Mouse (Mus musculus): ENCODE data around the gene Adarb2. TPM values are rescaled to one million over a fixed set of nuclear protein-coding genes. Genes with fewer than 3 reads are reported as not detected.

The Adarb2 gene
- polyA plus RNA-seq, 1 experiment: not detected

DNA sequence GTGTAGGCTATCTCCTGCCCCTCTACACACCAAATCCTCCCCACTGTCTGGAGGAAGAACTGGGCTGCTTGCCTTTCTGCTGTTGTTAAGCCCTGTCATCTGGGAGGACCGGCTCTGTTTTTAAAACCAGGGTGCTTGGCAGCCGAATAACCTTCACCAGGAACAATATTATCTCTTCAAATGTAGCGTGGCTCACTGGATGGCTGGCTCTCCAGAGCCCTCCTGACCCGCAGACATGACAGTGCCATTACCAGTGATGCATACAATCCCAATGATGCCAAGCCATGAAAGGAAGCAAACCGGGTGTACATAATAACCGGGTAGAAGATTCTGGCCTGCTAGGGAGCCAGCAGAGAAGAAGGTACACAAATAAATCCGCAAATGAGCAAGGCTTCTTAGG lies 360.5 kb downstream of the Adarb2 start:
- TF ChIP-seq CTCF (IDR thresholded peaks at IDR 0.05; ENCODE audit: control insufficient read depth, insufficient read depth, insufficient replicate concordance, low read depth, low read length) (no peak), POLR2A (IDR thresholded peaks at IDR 0.05; ENCODE audit: control insufficient read depth, low read depth, low read length) (no peak)
- H3K36me3 ChIP-seq (ENCODE audit: control insufficient read depth, insufficient read depth, low read length): no peaks in the 10 kb centered on the region
- no peaks in the 10 kb centered on the region for H3K4me1 ChIP-seq (ENCODE audit: control insufficient read depth, insufficient read depth, low read length)
- H3K27me3 ChIP-seq (ENCODE audit: control insufficient read depth, insufficient read depth, low read length): no peaks in the 10 kb centered on the region
- H3K4me3 ChIP-seq (ENCODE audit: control insufficient read depth, low read depth, low read length): no peak overlapping the region
- H3K27ac ChIP-seq (ENCODE audit: control insufficient read depth, insufficient read depth, low read depth, low read length): no peak overlapping the region

DNA sequence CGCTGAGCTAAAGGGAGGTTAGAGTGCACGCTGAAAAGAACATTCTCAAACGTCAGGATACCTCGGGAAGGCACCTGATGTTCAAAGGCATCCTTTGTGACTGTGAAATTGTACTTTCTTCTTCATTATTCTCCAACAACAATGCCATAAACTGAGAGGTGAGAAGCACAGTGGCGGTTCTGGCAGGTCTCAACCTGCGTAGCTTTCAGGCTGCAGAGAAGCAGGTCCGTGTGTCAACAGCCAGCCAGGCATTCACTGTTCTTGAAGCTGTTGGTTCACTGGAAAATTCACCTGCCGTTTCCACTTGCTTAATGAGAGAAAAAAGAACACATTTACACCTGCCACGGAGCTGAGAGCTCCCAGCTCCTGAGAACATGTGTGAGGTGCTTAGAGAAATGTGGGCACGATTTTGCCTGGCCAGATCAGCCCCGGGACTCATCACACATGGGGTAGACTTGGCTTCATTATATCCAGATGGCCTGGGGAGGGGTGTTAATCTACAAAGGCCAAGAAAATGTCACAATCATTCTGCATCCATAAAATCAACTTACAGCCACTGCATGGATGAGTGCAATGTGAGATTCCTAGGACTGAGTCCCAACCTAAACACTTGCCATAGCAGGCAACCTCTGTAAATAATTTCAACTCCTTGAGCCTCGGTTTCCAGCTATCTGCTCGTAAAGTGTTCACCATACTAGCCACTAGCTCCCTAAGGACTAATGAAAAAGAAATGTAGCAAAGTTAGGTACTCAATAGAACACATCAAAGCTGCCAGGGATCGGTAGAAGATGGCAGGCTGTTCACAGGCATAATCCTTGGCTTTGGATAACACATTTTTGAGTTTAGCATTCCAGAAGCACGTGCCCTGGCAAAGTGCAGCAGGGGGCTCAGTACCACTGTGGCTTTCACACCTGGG lies 364.7 kb downstream of the Adarb2 start:
- no peaks in the 10 kb centered on the region for H3K36me3 ChIP-seq (ENCODE audit: control insufficient read depth, insufficient read depth, low read length)
- TF ChIP-seq POLR2A (IDR thresholded peaks at IDR 0.05; ENCODE audit: control insufficient read depth, low read depth, low read length): no peak
- TF ChIP-seq CTCF (IDR thresholded peaks at IDR 0.05; ENCODE audit: control insufficient read depth, insufficient read depth, insufficient replicate concordance, low read depth, low read length): no peak
- H3K4me3 ChIP-seq (ENCODE audit: control insufficient read depth, low read depth, low read length): no peak overlapping the region
- H3K27ac ChIP-seq (ENCODE audit: control insufficient read depth, insufficient read depth, low read depth, low read length): no peak overlapping the region
- no peaks in the 10 kb centered on the region for H3K27me3 ChIP-seq (ENCODE audit: control insufficient read depth, insufficient read depth, low read length)
- H3K4me1 ChIP-seq (ENCODE audit: control insufficient read depth, insufficient read depth, low read length): peaks cover 2% of the 10 kb centered on the region; the same call in 1 of the 2 replicates

DNA sequence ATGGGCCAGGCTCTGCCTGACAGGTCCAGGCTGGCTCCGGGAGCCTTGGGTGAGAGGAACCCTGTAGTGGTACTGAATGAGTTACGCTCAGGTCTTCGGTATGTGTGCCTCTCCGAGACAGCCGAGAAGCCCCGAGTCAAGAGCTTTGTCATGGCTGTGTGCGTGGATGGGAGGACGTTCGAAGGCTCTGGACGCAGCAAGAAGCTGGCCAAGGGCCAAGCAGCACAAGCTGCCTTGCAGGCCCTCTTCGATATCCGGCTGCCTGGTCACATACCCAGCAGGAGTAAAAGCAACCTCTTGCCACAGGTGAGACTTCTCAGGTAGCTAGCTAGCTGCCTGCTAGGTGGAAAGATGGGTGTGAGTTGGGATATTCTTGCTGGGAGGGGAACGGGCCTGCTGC lies 367.6 kb downstream of the Adarb2 start:
- H3K4me3 ChIP-seq (ENCODE audit: control insufficient read depth, low read depth, low read length): no peak overlapping the region
- H3K27ac ChIP-seq (ENCODE audit: control insufficient read depth, insufficient read depth, low read depth, low read length): no peak overlapping the region
- peaks cover 2% of the 10 kb centered on the region; the same call in 1 of the 2 replicates for H3K4me1 ChIP-seq (ENCODE audit: control insufficient read depth, insufficient read depth, low read length)
- H3K27me3 ChIP-seq (ENCODE audit: control insufficient read depth, insufficient read depth, low read length): no peaks in the 10 kb centered on the region
- H3K36me3 ChIP-seq (ENCODE audit: control insufficient read depth, insufficient read depth, low read length): no peaks in the 10 kb centered on the region
- TF ChIP-seq CTCF (IDR thresholded peaks at IDR 0.05; ENCODE audit: control insufficient read depth, insufficient read depth, insufficient replicate concordance, low read depth, low read length) (no peak), POLR2A (IDR thresholded peaks at IDR 0.05; ENCODE audit: control insufficient read depth, low read depth, low read length) (no peak)

DNA sequence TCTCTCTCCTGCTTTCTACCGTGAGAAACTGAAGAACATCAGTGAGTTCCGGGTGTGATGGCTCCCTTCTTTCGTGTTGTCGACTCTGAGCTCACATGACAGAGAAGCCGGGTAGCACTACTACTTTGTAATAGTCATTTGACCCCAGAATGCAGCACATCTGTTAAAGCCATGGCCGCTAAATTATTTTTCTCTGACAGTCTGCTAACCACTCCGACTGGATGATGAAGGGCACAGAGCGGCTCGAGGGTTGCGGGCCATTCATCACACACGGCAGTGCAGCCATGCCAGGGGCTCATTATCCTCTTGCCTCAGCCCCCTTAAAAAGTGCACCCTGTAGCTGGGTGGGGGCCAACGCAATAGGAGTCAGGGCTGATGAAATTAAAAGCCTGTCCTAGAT lies 371.2 kb downstream of the Adarb2 start:
- Histone ChIP-seq H3K27me3 (ENCODE audit: control insufficient read depth, insufficient read depth, low read length) (no peaks in the 10 kb centered on the region), H3K36me3 (ENCODE audit: control insufficient read depth, insufficient read depth, low read length) (no peaks in the 10 kb centered on the region), H3K4me1 (ENCODE audit: control insufficient read depth, insufficient read depth, low read length) (peaks cover 2% of the 10 kb centered on the region; the same call in 1 of the 2 replicates), H3K4me3 (ENCODE audit: control insufficient read depth, low read depth, low read length) (no peak overlapping the region), H3K27ac (ENCODE audit: control insufficient read depth, insufficient read depth, low read depth, low read length) (no peak overlapping the region)
- TF ChIP-seq CTCF (IDR thresholded peaks at IDR 0.05; ENCODE audit: control insufficient read depth, insufficient read depth, insufficient replicate concordance, low read depth, low read length) (no peak), POLR2A (IDR thresholded peaks at IDR 0.05; ENCODE audit: control insufficient read depth, low read depth, low read length) (no peak)

DNA sequence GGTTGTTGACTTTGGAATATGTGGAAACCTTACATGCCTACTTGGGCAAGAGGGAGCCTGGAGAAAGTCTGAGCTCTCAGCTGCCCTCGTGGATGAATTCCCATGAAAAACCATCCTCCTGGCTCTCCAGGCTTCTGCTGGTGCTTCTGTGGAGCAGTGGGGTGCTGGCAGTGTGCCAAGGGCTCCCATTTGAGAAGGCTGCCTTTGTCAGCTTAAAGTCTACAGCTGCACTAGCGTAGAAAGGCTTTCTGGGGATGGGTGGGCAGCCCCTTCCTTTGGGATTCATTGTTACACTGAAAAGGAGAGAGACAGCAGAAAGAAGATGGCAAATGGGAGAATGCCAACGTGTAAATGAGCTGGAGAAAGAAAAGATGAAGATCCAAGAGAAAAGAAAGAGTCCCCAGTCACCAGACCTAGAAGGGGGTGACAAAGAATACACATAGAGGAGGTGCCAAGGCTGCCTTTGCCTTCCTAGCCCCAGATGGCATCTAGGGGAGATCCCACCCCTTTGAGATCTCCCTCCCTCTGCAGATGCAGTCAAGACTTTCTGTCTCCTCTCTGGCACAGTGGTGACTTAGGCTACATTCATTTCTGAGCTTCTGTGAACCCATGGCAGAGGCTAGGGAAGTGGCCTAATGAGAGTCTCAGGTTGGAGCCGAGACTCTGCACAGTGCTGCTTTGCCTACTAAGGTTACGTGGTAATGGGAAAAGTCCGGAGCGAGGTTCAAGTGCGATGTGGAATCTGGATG lies 381.8 kb downstream of the Adarb2 start:
- no peaks in the 10 kb centered on the region for H3K36me3 ChIP-seq (ENCODE audit: control insufficient read depth, insufficient read depth, low read length)
- H3K4me1 ChIP-seq (ENCODE audit: control insufficient read depth, insufficient read depth, low read length): no peaks in the 10 kb centered on the region
- no peaks in the 10 kb centered on the region for H3K27me3 ChIP-seq (ENCODE audit: control insufficient read depth, insufficient read depth, low read length)
- no peak overlapping the region for H3K27ac ChIP-seq (ENCODE audit: control insufficient read depth, insufficient read depth, low read depth, low read length)
- no peak overlapping the region for H3K4me3 ChIP-seq (ENCODE audit: control insufficient read depth, low read depth, low read length)
- no peak for TF ChIP-seq POLR2A (IDR thresholded peaks at IDR 0.05; ENCODE audit: control insufficient read depth, low read depth, low read length)

DNA sequence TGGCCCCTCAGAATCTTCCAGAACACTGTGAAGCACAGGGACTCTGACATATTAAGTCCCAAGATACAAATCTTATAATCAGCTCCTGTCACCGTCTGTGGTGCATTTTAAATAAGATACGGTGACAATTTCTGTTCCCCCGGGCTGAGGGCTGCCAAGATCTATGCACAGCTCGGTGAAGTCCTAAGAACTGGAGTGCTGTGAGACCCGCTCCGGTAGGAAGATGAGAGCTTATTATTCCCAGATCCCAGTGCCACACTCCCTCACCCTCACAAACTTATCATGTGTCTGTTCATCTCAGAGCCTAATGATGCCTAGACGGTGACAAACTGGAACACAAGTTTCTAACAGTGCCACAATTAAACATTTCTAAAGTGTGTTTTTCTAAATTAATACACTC lies 384.8 kb downstream of the Adarb2 start:
- no peaks in the 10 kb centered on the region for H3K27me3 ChIP-seq (ENCODE audit: control insufficient read depth, insufficient read depth, low read length)
- H3K36me3 ChIP-seq (ENCODE audit: control insufficient read depth, insufficient read depth, low read length): no peaks in the 10 kb centered on the region
- H3K4me3 ChIP-seq (ENCODE audit: control insufficient read depth, low read depth, low read length): no peak overlapping the region
- H3K27ac ChIP-seq (ENCODE audit: control insufficient read depth, insufficient read depth, low read depth, low read length): no peak overlapping the region
- TF ChIP-seq POLR2A (IDR thresholded peaks at IDR 0.05; ENCODE audit: control insufficient read depth, low read depth, low read length): no peak
- H3K4me1 ChIP-seq (ENCODE audit: control insufficient read depth, insufficient read depth, low read length): no peaks in the 10 kb centered on the region

DNA sequence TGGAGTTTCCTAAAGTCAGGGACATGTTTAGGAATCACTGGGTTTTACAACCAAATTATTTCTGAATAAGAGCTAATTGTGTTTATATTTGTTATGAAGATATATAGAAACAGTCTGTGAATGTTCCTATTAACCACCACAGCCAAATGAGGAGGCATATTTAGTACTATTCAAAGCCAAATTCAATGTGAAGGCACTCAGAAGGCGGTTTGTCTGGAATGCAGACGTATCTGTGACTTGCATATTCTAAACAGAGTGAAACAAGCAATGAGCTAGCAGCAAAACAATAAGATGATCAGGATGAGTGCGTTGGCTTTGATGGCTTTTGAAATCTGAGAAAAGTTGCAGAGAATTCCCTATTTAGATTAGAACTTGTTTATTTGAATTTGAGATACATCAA lies 387.8 kb downstream of the Adarb2 start:
- no peaks in the 10 kb centered on the region for H3K27me3 ChIP-seq (ENCODE audit: control insufficient read depth, insufficient read depth, low read length)
- H3K36me3 ChIP-seq (ENCODE audit: control insufficient read depth, insufficient read depth, low read length): no peaks in the 10 kb centered on the region
- TF ChIP-seq POLR2A (IDR thresholded peaks at IDR 0.05; ENCODE audit: control insufficient read depth, low read depth, low read length): no peak
- no peak for TF ChIP-seq CTCF (IDR thresholded peaks at IDR 0.05; ENCODE audit: control insufficient read depth, insufficient read depth, insufficient replicate concordance, low read depth, low read length)
- no peak overlapping the region for H3K4me3 ChIP-seq (ENCODE audit: control insufficient read depth, low read depth, low read length)
- no peaks in the 10 kb centered on the region for H3K4me1 ChIP-seq (ENCODE audit: control insufficient read depth, insufficient read depth, low read length)
- no peak overlapping the region for H3K27ac ChIP-seq (ENCODE audit: control insufficient read depth, insufficient read depth, low read depth, low read length)
